Mouse (Mus musculus): ENCODE results near the gene Spint1. TPM values are rescaled to one million over a fixed set of nuclear protein-coding genes. Genes with fewer than 3 reads are reported as not detected.
A peak's percentile ranks its signal among the peaks of the same experiment; 100 is the strongest.

The Spint1 gene
- polyA plus RNA-seq (2016; fragmentation: Nextera tagmentation; extraction: Ambion mirVana): 3.0 and 6.4 TPM in 2 replicates

DNA sequence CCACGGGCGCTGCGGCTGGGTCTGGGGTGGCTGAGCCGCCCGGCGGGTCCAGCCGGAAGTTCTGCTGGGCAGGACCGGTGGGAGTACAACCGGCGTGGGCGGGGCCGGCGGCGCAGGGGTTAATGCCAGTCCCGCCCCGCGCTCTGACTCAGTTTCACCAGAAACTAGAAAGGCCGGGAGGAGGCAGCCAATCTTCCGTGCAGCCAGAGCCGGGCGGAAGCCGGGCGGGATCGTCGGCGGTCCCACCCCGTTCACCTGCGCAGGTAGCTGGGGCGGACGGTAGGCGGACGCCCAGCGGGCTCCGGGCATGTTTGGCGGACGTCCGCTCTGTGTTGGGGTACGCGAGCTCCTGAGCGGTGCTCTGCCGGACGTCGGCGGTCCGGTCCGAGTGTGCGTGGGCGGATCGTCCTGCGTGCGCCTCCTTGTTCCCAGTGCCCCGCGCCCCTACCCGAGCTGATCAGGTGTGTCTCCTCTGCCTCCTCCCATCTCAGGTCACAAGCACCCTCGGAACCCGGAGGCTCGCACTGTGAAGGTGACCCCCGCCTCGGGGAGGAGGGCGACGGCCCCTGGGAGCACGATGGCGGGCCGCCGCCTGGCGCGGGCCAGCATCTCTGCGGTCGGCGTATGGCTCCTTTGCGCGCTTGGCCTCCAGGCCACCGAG is at the start of gene Spint1:
Gene Spint1 (plus strand): TSS at position 153 of the 661 bp plus-strand sequence.
- H3K9me3 ChIP-seq (replicated peaks): no peaks in the 10 kb centered on the region
- peaks cover 60% of the 10 kb centered on the region for H3K27me3 ChIP-seq
- ATAC-seq (ENCODE audit: low FRiP score): no peak; the same call in 1 of the 2 replicates
- peaks cover 12% of the 10 kb centered on the region for H3K4me1 ChIP-seq
- peak within 1 kb of the TSS; percentile 64 for H3K4me2 ChIP-seq (replicated peaks)
- no peak within 1 kb of the TSS for H3K27ac ChIP-seq
- WGBS: under 1% methylated on average over 68 of the region's 73 CpGs
- H3K4me3 ChIP-seq: peak within 1 kb of the TSS; percentile 41
- no peaks in the 10 kb centered on the region for H3K36me3 ChIP-seq
- peak within 1 kb of the TSS; percentile 42 for H3K9ac ChIP-seq

DNA sequence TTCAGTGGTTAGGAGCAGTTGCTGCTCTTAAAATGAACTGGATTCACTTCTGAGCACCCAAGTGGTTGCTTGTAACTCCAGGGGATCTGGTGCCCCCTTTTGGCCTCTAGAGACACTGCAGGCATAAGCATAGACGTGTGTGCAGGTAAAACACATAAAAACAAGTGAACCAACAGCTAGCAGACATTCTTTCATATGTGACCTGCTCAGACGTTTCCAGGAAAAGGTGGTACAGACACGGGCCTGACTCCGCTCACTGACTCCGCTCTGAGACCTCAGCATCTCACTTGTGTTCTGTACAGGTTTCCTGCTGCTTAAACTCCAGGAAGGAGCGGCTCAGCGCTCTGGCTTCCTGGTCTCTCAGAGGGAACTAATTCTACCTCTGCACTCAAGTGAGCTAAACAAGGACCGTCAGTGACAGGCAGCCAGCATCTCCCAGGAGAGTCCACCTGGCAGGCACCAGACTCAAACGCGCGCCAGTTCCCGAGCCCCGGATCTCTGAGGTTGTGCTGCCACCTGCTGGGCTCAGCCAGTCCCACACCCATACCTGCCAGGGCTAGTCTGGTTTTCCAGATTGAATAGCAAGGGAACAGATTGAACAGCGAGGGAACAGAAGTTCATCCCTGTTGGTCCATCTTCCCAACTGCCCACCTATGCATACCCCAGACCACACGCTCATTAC is 48.0 kb upstream of the Spint1 start:
- H3K9ac ChIP-seq: no peak overlapping the region; the same call in 1 of the 2 replicates
- no peak overlapping the region for H3K27ac ChIP-seq
- H3K9me3 ChIP-seq (replicated peaks): no peaks in the 10 kb centered on the region
- H3K4me2 ChIP-seq (replicated peaks): peak overlapping the region; percentile 56
- no peaks in the 10 kb centered on the region for H3K27me3 ChIP-seq
- ATAC-seq (ENCODE audit: low FRiP score): peak; percentile 78
- 7% methylated on average over 15 of the region's 15 CpGs for WGBS
- peaks cover 5% of the 10 kb centered on the region for H3K4me1 ChIP-seq
- H3K36me3 ChIP-seq: 0 out of 2 replicates have a peak, but pooled peaks cover 11% of the 10 kb centered on the region
- peak overlapping the region; percentile 21 for H3K4me3 ChIP-seq

DNA sequence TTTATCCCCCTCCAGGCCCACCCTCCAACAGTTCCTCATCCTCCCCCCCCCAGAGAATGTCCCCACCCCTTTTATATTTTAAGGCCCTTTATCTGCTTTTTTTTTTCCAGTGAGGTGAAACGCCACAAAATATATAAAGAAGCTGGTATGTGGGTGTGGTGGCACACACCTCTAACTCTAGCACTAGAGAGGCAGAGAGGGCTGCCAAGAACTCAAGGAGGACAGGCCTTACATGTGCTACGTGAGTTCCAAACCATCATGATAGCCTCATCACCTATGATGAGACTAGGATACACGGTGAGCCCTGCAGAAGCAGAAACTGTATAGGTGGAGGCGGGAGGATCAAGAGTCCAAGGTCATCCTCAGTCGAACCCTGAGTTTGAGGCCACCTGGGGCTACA is 46.2 kb upstream of the Spint1 start:
- WGBS: 84% methylated on average over 5 of the region's 5 CpGs
- Histone ChIP-seq H3K4me1 (peaks cover 5% of the 10 kb centered on the region), H3K27me3 (no peaks in the 10 kb centered on the region), H3K4me2 (replicated peaks) (no peak overlapping the region), H3K9me3 (replicated peaks) (no peaks in the 10 kb centered on the region), H3K36me3 (no peaks in the 10 kb centered on the region), H3K9ac (no peak overlapping the region), H3K4me3 (no peak overlapping the region), H3K27ac (no peak overlapping the region)
- ATAC-seq (ENCODE audit: low FRiP score): no peak

DNA sequence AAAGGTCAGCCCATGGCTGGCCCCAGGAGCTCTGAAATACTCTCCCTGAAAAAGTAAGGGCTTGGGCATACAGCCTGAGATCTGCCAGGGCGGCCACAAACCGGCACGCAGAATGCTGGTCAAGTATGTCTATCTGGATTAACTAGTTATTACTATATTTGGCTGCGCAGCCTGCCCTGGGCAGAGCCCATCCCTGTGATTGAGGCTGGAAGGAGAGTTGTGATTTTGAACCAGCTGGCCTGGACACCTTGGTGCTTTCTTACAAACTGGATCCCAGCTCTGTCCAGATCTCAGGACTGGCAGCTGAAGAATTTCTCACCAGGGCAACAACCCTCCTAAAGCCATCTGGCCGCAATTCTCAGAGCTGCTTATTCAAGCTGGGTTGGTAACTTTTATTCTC is 43.0 kb upstream of the Spint1 start:
- Histone ChIP-seq H3K27ac (no peak overlapping the region), H3K4me1 (peaks cover 10% of the 10 kb centered on the region), H3K4me2 (replicated peaks) (no peak overlapping the region), H3K36me3 (no peaks in the 10 kb centered on the region), H3K27me3 (no peaks in the 10 kb centered on the region), H3K4me3 (no peak overlapping the region), H3K9me3 (replicated peaks) (no peaks in the 10 kb centered on the region), H3K9ac (no peak overlapping the region)
- no peak for ATAC-seq (ENCODE audit: low FRiP score)
- WGBS: 87% methylated on average over 5 of the region's 5 CpGs

DNA sequence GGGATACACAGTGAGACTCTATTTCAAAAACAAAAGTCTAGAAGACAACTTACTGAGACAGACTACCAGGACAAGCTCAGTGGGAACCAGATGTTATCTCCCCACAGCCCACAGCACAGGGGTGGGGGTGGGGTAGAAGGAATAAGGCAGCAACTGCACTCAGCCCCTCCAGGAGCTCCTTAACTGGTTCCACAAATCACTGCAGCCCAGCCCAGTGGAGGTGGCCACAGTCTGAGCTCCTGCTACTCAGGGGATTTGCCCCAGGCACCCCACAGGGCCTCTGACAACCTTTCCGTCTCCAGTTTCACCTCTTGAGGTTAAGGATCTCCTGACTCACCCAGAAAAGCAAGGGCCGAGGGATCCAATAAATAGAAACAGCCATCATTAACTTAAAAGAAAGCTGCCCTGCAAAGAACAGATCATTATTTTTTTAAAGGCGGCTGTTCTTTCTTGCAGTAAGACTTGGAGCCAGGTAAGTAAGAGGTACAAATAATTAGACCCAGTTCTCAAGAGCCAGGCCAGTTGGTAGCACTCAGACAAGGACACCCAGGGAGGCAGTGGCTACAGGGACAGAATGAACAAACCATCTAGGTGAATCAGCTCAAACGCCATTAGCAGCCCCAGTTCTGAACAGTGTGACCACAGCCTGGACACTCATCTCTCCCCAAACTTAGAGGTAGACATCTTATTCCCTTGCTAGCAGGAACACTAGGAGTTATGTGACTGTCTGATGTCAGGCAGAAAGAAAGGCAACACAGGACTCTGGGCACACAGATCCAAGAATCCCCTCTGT is 40.6 kb upstream of the Spint1 start:
- no peaks in the 10 kb centered on the region for H3K27me3 ChIP-seq

DNA sequence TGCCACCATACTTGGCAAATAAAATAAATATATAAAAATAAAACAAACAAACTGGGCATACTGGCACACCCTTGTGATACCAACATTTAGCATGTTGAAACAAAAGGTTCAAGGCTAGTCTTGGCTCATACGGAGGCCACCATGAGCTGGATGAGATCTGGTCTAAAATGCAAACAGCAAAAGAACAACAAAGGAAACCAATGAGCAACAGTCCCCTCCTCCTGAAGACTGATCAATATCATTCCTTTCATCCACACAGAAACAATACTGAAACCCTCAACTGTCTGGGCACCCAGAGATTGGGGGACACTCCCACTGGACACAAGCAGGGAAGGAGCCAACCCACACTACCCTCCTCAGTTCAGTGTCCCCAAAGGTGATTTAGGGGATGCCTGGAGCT is 39.7 kb upstream of the Spint1 start:
- no peak for ATAC-seq (ENCODE audit: low FRiP score)
- Histone ChIP-seq H3K27ac (no peak overlapping the region), H3K9me3 (replicated peaks) (no peaks in the 10 kb centered on the region), H3K27me3 (no peaks in the 10 kb centered on the region), H3K4me2 (replicated peaks) (no peak overlapping the region), H3K4me1 (peaks cover 8% of the 10 kb centered on the region; the same call in 1 of the 2 replicates), H3K9ac (no peak overlapping the region), H3K4me3 (no peak overlapping the region), H3K36me3 (no peaks in the 10 kb centered on the region)
- 85% methylated on average over 1 of the region's 1 CpGs for WGBS

More for the DNA sequence above, 40.6 kb upstream of the Spint1 start:
- H3K4me3 ChIP-seq: no peak overlapping the region
- no peaks in the 10 kb centered on the region for H3K9me3 ChIP-seq (replicated peaks)
- H3K36me3 ChIP-seq: no peaks in the 10 kb centered on the region
- no peak overlapping the region for H3K9ac ChIP-seq
- H3K4me1 ChIP-seq: peaks cover 8% of the 10 kb centered on the region; the same call in 1 of the 2 replicates
- no peak for ATAC-seq (ENCODE audit: low FRiP score)
- 47% methylated on average over 4 of the region's 4 CpGs for WGBS
- H3K27ac ChIP-seq: no peak overlapping the region
- H3K4me2 ChIP-seq (replicated peaks): no peak overlapping the region

DNA sequence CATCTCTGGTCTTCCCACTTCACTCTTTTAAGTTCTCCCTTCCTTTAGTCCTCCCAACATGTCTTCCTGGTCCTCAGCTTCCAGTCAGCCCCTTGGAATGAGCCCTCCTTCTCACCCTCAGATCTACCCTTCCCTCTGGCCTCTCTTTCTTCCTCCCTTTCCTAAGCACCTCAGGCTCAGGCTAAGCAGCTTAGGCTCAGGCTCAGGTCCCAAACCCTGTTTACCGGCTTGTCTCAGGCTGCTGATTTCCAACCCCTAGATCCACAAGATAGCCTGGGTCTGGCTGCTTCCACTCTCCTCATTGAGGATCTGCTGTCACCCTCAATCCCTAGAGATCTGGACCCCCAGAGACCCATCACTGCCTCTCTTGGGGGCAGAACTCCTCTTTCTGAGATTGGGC is 39.1 kb upstream of the Spint1 start:
- Histone ChIP-seq H3K27ac (no peak overlapping the region), H3K9ac (no peak overlapping the region), H3K36me3 (no peaks in the 10 kb centered on the region), H3K4me2 (replicated peaks) (no peak overlapping the region), H3K4me1 (peaks cover 11% of the 10 kb centered on the region), H3K27me3 (no peaks in the 10 kb centered on the region), H3K4me3 (no peak overlapping the region), H3K9me3 (replicated peaks) (no peaks in the 10 kb centered on the region)
- WGBS: 38% methylated on average over 1 of the region's 1 CpGs
- ATAC-seq (ENCODE audit: low FRiP score): no peak

DNA sequence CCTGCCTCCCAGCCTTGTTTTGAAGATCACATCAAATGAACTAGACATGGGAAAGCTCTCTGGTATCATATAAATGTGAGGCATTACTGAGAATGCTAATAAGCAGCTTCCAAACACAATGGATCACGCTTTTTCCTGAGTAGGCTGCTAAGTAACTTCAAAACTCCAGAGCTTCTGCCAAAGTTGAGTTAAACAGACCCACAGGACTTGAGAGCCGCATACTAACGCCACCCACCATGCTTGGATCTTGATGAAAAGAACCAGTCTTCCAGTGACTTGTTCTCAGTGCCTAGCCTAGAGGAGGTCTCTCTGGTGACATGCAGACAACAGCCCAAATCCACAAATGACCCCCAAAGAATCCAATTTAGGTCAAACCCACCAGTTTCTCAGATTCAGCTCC is 38.2 kb upstream of the Spint1 start:
- H3K27ac ChIP-seq: no peak overlapping the region
- no peaks in the 10 kb centered on the region for H3K27me3 ChIP-seq
- no peak for ATAC-seq (ENCODE audit: low FRiP score)
- no peaks in the 10 kb centered on the region for H3K9me3 ChIP-seq (replicated peaks)
- H3K36me3 ChIP-seq: no peaks in the 10 kb centered on the region
- 64% methylated on average over 3 of the region's 3 CpGs for WGBS
- H3K9ac ChIP-seq: no peak overlapping the region
- H3K4me3 ChIP-seq: no peak overlapping the region
- H3K4me2 ChIP-seq (replicated peaks): no peak overlapping the region
- peaks cover 12% of the 10 kb centered on the region for H3K4me1 ChIP-seq

DNA sequence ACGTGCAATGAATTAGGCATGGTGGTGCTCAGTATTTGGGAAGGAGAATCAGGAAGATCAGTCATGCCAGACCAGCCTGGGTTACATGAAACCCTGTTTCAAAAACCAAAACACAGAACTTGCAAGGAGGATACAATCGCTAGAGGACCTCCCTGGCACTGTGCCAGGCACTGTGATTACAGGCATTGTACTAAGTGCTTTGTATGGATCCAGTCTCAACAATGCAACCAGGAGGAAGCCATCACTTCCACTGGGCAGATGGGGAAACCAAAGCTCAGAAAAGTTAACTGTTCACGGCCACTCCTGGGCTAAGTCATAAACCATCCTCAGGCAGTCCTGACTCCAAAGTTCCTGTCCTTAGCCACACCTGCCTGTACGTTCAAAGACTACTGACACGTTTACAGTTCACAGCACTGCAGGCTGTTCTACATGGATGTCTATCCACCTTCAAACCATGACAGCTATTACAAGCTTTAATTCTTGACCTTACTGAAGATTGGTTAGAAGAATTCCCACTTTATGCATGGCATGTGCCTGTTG is 34.2 kb upstream of the Spint1 start:
- Histone ChIP-seq H3K4me3 (no peak overlapping the region), H3K9ac (no peak overlapping the region), H3K4me1 (peaks cover 16% of the 10 kb centered on the region), H3K27ac (no peak overlapping the region), H3K27me3 (no peaks in the 10 kb centered on the region), H3K36me3 (no peaks in the 10 kb centered on the region), H3K4me2 (replicated peaks) (no peak overlapping the region), H3K9me3 (replicated peaks) (no peaks in the 10 kb centered on the region)
- 73% methylated on average over 5 of the region's 5 CpGs for WGBS
- no peak for ATAC-seq (ENCODE audit: low FRiP score)

DNA sequence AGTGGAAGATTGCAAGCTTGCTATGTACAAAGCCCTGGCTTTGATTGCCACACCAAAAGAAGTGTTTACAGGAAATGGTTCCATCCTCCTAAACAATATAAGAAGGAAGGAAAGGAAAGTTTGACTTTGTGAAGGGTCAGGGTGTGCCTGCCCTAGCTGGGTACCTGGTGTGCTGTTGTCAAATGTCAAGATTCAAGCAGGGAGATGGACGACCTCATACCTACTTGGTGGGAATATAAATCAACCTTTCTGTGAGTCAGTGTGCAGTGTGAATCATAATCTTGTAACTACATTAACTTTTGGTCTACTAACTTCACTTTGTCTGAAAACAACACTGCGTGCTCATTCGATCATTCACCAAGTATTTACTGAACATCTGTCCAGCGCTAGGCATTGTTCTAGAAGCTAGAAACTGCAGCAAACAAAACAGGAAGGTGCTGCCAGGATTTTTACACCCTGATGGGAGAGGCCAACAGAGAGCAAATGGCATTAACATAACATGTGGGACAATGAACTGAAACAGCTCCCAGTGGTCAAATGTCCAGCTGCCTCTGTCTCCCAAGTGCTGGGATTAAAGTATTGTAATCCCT is 33.2 kb upstream of the Spint1 start:
- Histone ChIP-seq H3K4me3 (no peak overlapping the region), H3K9me3 (replicated peaks) (no peaks in the 10 kb centered on the region), H3K27ac (no peak overlapping the region), H3K4me2 (replicated peaks) (no peak overlapping the region), H3K27me3 (no peaks in the 10 kb centered on the region), H3K36me3 (no peaks in the 10 kb centered on the region), H3K4me1 (peaks cover 11% of the 10 kb centered on the region), H3K9ac (no peak overlapping the region)
- ATAC-seq (ENCODE audit: low FRiP score): no peak
- WGBS: 83% methylated on average over 4 of the region's 4 CpGs

DNA sequence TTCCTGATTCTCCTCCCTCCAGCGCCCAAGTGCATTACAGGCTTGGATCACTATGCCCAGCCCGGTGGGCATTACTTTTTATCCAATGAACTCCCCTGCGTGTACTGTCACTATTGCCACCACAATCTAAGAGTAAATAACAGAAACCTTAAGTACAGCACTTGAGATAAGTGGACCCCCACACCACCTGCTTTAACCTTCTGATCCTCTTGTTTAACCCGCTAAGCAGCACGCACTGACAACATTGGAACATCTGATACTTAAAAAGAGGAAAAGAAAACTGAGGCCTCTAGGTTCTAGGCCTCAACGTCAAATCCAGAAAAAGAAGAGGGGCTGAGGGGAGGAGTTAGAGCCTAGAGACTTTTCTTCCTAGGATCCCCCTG is 29.2 kb upstream of the Spint1 start:
- Histone ChIP-seq H3K9me3 (replicated peaks) (no peaks in the 10 kb centered on the region), H3K36me3 (peaks cover 27% of the 10 kb centered on the region), H3K27me3 (no peaks in the 10 kb centered on the region), H3K9ac (peak overlapping the region; percentile 66), H3K4me3 (peak overlapping the region; percentile 67), H3K27ac (peak overlapping the region; percentile 81), H3K4me1 (peaks cover 18% of the 10 kb centered on the region), H3K4me2 (replicated peaks) (peak overlapping the region; percentile 68)
- 24% methylated on average over 6 of the region's 6 CpGs for WGBS
- ATAC-seq (ENCODE audit: low FRiP score): no peak

Measured in hindbrain, embryonic 12.5 days (tissue).